Mouse (Mus musculus): ENCODE results near the gene Gm11487.
"Not testable (repeated sequence)": the region's sequence is repeated elsewhere in the genome, so short reads cannot be mapped to it uniquely, and the experiment has no call there.

Gene Gm11487

GRCm38 (mm10) chr4:73404972-73405371 is at the start of gene Gm11487:
Gm11487 (minus strand) TSS chr4:73405072.
- not testable (repeated sequence) for DNase-seq (ENCODE audit: low spot score)

- DNase-seq (ENCODE audit: low spot score) = peak; percentile 43
These were observed 39.8 kb upstream of the Gm11487 start for GRCm38 (mm10) chr4:73444715-73445114.

- DNase-seq (ENCODE audit: low spot score) = no peak
These were observed 37.7 kb upstream of the Gm11487 start for GRCm38 (mm10) chr4:73442568-73442967.

- DNase-seq (ENCODE audit: low spot score) = no peak
These were observed 21.0 kb upstream of the Gm11487 start for GRCm38 (mm10) chr4:73425903-73426302.

GRCm38 (mm10) chr4:73423049-73423448 is 18.2 kb upstream of the Gm11487 start:
- no peak for DNase-seq (ENCODE audit: low spot score)

- peak; percentile 68 for DNase-seq (ENCODE audit: low spot score)
These were observed 38.3 kb downstream of the Gm11487 start for GRCm38 (mm10) chr4:73366534-73366933.

All from retina, embryonic 14.5 days (tissue).